Mouse (Mus musculus) lung, adult 2 months (tissue): Measurements from ENCODE around the gene Galnt17.

ENCODE experiments used
- CTCF ChIP-seq: fragments of 200-500 bp; IDR thresholded peaks from 2 replicates; pipeline ENCODE4 v1.5.1; 2011; ENCODE audit warnings: mild to moderate bottlenecking, low read length, control low read depth; ENCODE audit not compliant: insufficient read depth
- POLR2A ChIP-seq: fragments of 200-500 bp; IDR thresholded peaks from 2 replicates; pipeline ENCODE4 v1.6.1; 2011; ENCODE audit warnings: low read depth, mild to moderate bottlenecking, control low read depth, low read length, borderline replicate concordance; ENCODE audit errors: extremely low read depth

- TF ChIP-seq CTCF: no peak
- no peak for TF ChIP-seq POLR2A
Observed at GRCm38 (mm10) chr5:131169186-131169585, 139.1 kb downstream of the Galnt17 start.
